Mouse (Mus musculus): ENCODE data around the gene Caskin1. TPM values are rescaled to one million over a fixed set of nuclear protein-coding genes. Genes with fewer than 3 reads are reported as not detected.

The Caskin1 gene
- polyA plus RNA-seq (2015; fragmentation: Nextera tagmentation; extraction: Ambion mirVana): 0.24 and 0.52 TPM in 2 replicates

- Histone ChIP-seq H3K4me1 (ENCODE audit: control insufficient read depth, insufficient read depth, low read length) (peaks cover 8% of the 10 kb centered on the region), H3K27me3 (ENCODE audit: control insufficient read depth, insufficient read depth, low read length) (peaks cover 40% of the 10 kb centered on the region), H3K27ac (ENCODE audit: low read length) (no peak within 1 kb of the TSS), H3K9ac (ENCODE audit: low read length) (peak within 1 kb of the TSS; percentile 77), H3K4me2 (ENCODE audit: low read depth, low read length) (peak within 1 kb of the TSS; percentile 100), H3K4me3 (ENCODE audit: low read length) (peak within 1 kb of the TSS; percentile 76), H3K36me3 (ENCODE audit: control insufficient read depth, insufficient read depth) (no peaks in the 10 kb centered on the region), H3K9me3 (replicated peaks; ENCODE audit: control insufficient read depth, low read length) (no peaks in the 10 kb centered on the region)
- under 1% methylated on average over 33 of the region's 45 CpGs for WGBS
- peak; percentile 24; the same call in 1 of the 2 replicates for ATAC-seq (replicated peaks; ENCODE audit: extremely low read depth, insufficient read depth, low FRiP score)
Measured at GRCm38 (mm10) chr17:24488186-24488661, at the start of gene Caskin1. Gene Caskin1, plus strand, starts transcription at chr17:24488601.

- Histone ChIP-seq H3K4me3 (ENCODE audit: low read length) (no peak overlapping the region), H3K4me2 (ENCODE audit: low read depth, low read length) (no peak overlapping the region), H3K36me3 (ENCODE audit: control insufficient read depth, insufficient read depth) (peaks cover 62% of the 10 kb centered on the region), H3K27ac (ENCODE audit: low read length) (no peak overlapping the region), H3K9me3 (replicated peaks; ENCODE audit: control insufficient read depth, low read length) (no peaks in the 10 kb centered on the region), H3K9ac (ENCODE audit: low read length) (no peak overlapping the region), H3K27me3 (ENCODE audit: control insufficient read depth, insufficient read depth, low read length) (no peaks in the 10 kb centered on the region), H3K4me1 (ENCODE audit: control insufficient read depth, insufficient read depth, low read length) (no peaks in the 10 kb centered on the region)
- ATAC-seq (replicated peaks; ENCODE audit: extremely low read depth, insufficient read depth, low FRiP score): no peak
- WGBS: 87% methylated on average over 8 of the region's 8 CpGs
Measured at GRCm38 (mm10) chr17:24440377-24440776, 48.0 kb upstream of the Caskin1 start.

- no peaks in the 10 kb centered on the region for H3K27me3 ChIP-seq (ENCODE audit: control insufficient read depth, insufficient read depth, low read length)
- H3K4me1 ChIP-seq (ENCODE audit: control insufficient read depth, insufficient read depth, low read length): no peaks in the 10 kb centered on the region
- no peak overlapping the region for H3K9ac ChIP-seq (ENCODE audit: low read length)
- H3K36me3 ChIP-seq (ENCODE audit: control insufficient read depth, insufficient read depth): peaks cover 60% of the 10 kb centered on the region
- no peaks in the 10 kb centered on the region for H3K9me3 ChIP-seq (replicated peaks; ENCODE audit: control insufficient read depth, low read length)
- no peak overlapping the region for H3K4me3 ChIP-seq (ENCODE audit: low read length)
- 38% methylated on average over 2 of the region's 2 CpGs for WGBS
- H3K27ac ChIP-seq (ENCODE audit: low read length): no peak overlapping the region
- no peak for ATAC-seq (replicated peaks; ENCODE audit: extremely low read depth, insufficient read depth, low FRiP score)
- no peak overlapping the region for H3K4me2 ChIP-seq (ENCODE audit: low read depth, low read length)
Measured at GRCm38 (mm10) chr17:24441148-24441547, 47.3 kb upstream of the Caskin1 start.

GRCm38 (mm10) chr17:24442107-24442506 is 46.3 kb upstream of the Caskin1 start:
- no peak overlapping the region for H3K27ac ChIP-seq (ENCODE audit: low read length)

GRCm38 (mm10) chr17:24442632-24443155 is 45.7 kb upstream of the Caskin1 start, which contains the start of gene Dnase1l2:
Gene Dnase1l2, minus strand, starts transcription at chr17:24443105.
- Histone ChIP-seq H3K27ac (ENCODE audit: low read length) (no peak within 1 kb of the TSS), H3K9me3 (replicated peaks; ENCODE audit: control insufficient read depth, low read length) (no peaks in the 10 kb centered on the region), H3K36me3 (ENCODE audit: control insufficient read depth, insufficient read depth) (peaks cover 62% of the 10 kb centered on the region), H3K4me1 (ENCODE audit: control insufficient read depth, insufficient read depth, low read length) (no peaks in the 10 kb centered on the region), H3K4me2 (ENCODE audit: low read depth, low read length) (no peak within 1 kb of the TSS), H3K4me3 (ENCODE audit: low read length) (no peak within 1 kb of the TSS), H3K27me3 (ENCODE audit: control insufficient read depth, insufficient read depth, low read length) (no peaks in the 10 kb centered on the region), H3K9ac (ENCODE audit: low read length) (no peak within 1 kb of the TSS)
- 77% methylated on average over 7 of the region's 7 CpGs for WGBS
- ATAC-seq (replicated peaks; ENCODE audit: extremely low read depth, insufficient read depth, low FRiP score): no peak

More at GRCm38 (mm10) chr17:24442107-24442506, 46.3 kb upstream of the Caskin1 start:
- Histone ChIP-seq H3K27me3 (ENCODE audit: control insufficient read depth, insufficient read depth, low read length) (no peaks in the 10 kb centered on the region), H3K9me3 (replicated peaks; ENCODE audit: control insufficient read depth, low read length) (no peaks in the 10 kb centered on the region), H3K4me2 (ENCODE audit: low read depth, low read length) (no peak overlapping the region), H3K9ac (ENCODE audit: low read length) (no peak overlapping the region), H3K36me3 (ENCODE audit: control insufficient read depth, insufficient read depth) (peaks cover 60% of the 10 kb centered on the region), H3K4me1 (ENCODE audit: control insufficient read depth, insufficient read depth, low read length) (no peaks in the 10 kb centered on the region), H3K4me3 (ENCODE audit: low read length) (no peak overlapping the region)
- 88% methylated on average over 14 of the region's 14 CpGs for WGBS
- ATAC-seq (replicated peaks; ENCODE audit: extremely low read depth, insufficient read depth, low FRiP score): no peak

- Histone ChIP-seq H3K4me2 (ENCODE audit: low read depth, low read length) (no peak overlapping the region), H3K4me1 (ENCODE audit: control insufficient read depth, insufficient read depth, low read length) (no peaks in the 10 kb centered on the region), H3K9ac (ENCODE audit: low read length) (no peak overlapping the region), H3K9me3 (replicated peaks; ENCODE audit: control insufficient read depth, low read length) (no peaks in the 10 kb centered on the region), H3K27ac (ENCODE audit: low read length) (no peak overlapping the region), H3K27me3 (ENCODE audit: control insufficient read depth, insufficient read depth, low read length) (no peaks in the 10 kb centered on the region), H3K4me3 (ENCODE audit: low read length) (no peak overlapping the region), H3K36me3 (ENCODE audit: control insufficient read depth, insufficient read depth) (peaks cover 67% of the 10 kb centered on the region)
- ATAC-seq (replicated peaks; ENCODE audit: extremely low read depth, insufficient read depth, low FRiP score): no peak
- 67% methylated on average over 4 of the region's 4 CpGs for WGBS
Measured at GRCm38 (mm10) chr17:24443409-24443808, 45.0 kb upstream of the Caskin1 start.

GRCm38 (mm10) chr17:24446590-24446989 is 41.8 kb upstream of the Caskin1 start:
- peaks cover 56% of the 10 kb centered on the region for H3K36me3 ChIP-seq (ENCODE audit: control insufficient read depth, insufficient read depth)
- no peak overlapping the region for H3K27ac ChIP-seq (ENCODE audit: low read length)
- ATAC-seq (replicated peaks; ENCODE audit: extremely low read depth, insufficient read depth, low FRiP score): no peak
- no peaks in the 10 kb centered on the region for H3K27me3 ChIP-seq (ENCODE audit: control insufficient read depth, insufficient read depth, low read length)
- H3K4me1 ChIP-seq (ENCODE audit: control insufficient read depth, insufficient read depth, low read length): no peaks in the 10 kb centered on the region
- 94% methylated on average over 8 of the region's 8 CpGs for WGBS
- no peak overlapping the region for H3K4me2 ChIP-seq (ENCODE audit: low read depth, low read length)
- H3K9me3 ChIP-seq (replicated peaks; ENCODE audit: control insufficient read depth, low read length): no peaks in the 10 kb centered on the region
- H3K4me3 ChIP-seq (ENCODE audit: low read length): no peak overlapping the region
- no peak overlapping the region for H3K9ac ChIP-seq (ENCODE audit: low read length)

GRCm38 (mm10) chr17:24449507-24449906 is 38.9 kb upstream of the Caskin1 start:
- Histone ChIP-seq H3K27me3 (ENCODE audit: control insufficient read depth, insufficient read depth, low read length) (no peaks in the 10 kb centered on the region), H3K9ac (ENCODE audit: low read length) (no peak overlapping the region), H3K27ac (ENCODE audit: low read length) (no peak overlapping the region), H3K4me3 (ENCODE audit: low read length) (no peak overlapping the region), H3K4me1 (ENCODE audit: control insufficient read depth, insufficient read depth, low read length) (peaks cover 10% of the 10 kb centered on the region), H3K4me2 (ENCODE audit: low read depth, low read length) (no peak overlapping the region), H3K36me3 (ENCODE audit: control insufficient read depth, insufficient read depth) (peaks cover 45% of the 10 kb centered on the region), H3K9me3 (replicated peaks; ENCODE audit: control insufficient read depth, low read length) (no peaks in the 10 kb centered on the region)
- no peak for ATAC-seq (replicated peaks; ENCODE audit: extremely low read depth, insufficient read depth, low FRiP score)
- 86% methylated on average over 6 of the region's 6 CpGs for WGBS

- WGBS: 87% methylated on average over 6 of the region's 6 CpGs
- ATAC-seq (replicated peaks; ENCODE audit: extremely low read depth, insufficient read depth, low FRiP score): no peak
- H3K36me3 ChIP-seq (ENCODE audit: control insufficient read depth, insufficient read depth): peaks cover 31% of the 10 kb centered on the region
Measured at GRCm38 (mm10) chr17:24451220-24451619, 37.2 kb upstream of the Caskin1 start.

More at GRCm38 (mm10) chr17:24451220-24451619, 37.2 kb upstream of the Caskin1 start:
- Histone ChIP-seq H3K4me3 (ENCODE audit: low read length) (no peak overlapping the region), H3K27me3 (ENCODE audit: control insufficient read depth, insufficient read depth, low read length) (no peaks in the 10 kb centered on the region), H3K9ac (ENCODE audit: low read length) (no peak overlapping the region), H3K4me1 (ENCODE audit: control insufficient read depth, insufficient read depth, low read length) (peaks cover 10% of the 10 kb centered on the region), H3K4me2 (ENCODE audit: low read depth, low read length) (no peak overlapping the region), H3K9me3 (replicated peaks; ENCODE audit: control insufficient read depth, low read length) (no peaks in the 10 kb centered on the region), H3K27ac (ENCODE audit: low read length) (no peak overlapping the region)
